In genomic region chr15:102257202-102258075, GRCm38 (mm10) we compare ENCODE assay signal across 8 mouse cellular contexts. TPM values are rescaled to one million over a fixed set of nuclear protein-coding genes. Genes with fewer than 3 reads are reported as not detected.
A peak's percentile ranks its signal among the peaks of the same experiment; 100 is the strongest.
DNase-seq lines count a peak whose midpoint lies in the region; ATAC-seq and TF ChIP-seq lines count a peak whose summit lies in the region.

Gene Rarg, minus strand, starts transcription at chr15:102257517.

- peak within 1 kb of the TSS; percentile 63 for H3K4me3 ChIP-seq in layer of hippocampus, adult 2 months
- peak within 1 kb of the TSS; percentile 67 for H3K4me3 ChIP-seq in forebrain, embryonic 10.5 days

- TF ChIP-seq CTCF in layer of hippocampus, adult 2 months (conservative IDR thresholded peaks at IDR 0.05): no peak

- no peaks in the 10 kb centered on the region for H3K9me3 ChIP-seq in forebrain, embryonic 10.5 days

- peaks cover 66% of the 10 kb centered on the region for H3K27me3 ChIP-seq in forebrain, embryonic 10.5 days (ENCODE audit: poor library complexity, severe bottlenecking)

- ATAC-seq in hematopoietic stem cell, adult 5-6 weeks (replicated peaks in 1 of 2; ENCODE audit: insufficient read depth in 1 of 2, low FRiP score in 2 of 2, low TSS enrichment in 1 of 2, low read depth in 1 of 2, poor library complexity in 2 of 2, severe bottlenecking in 2 of 2): peak; percentile 32 to 40
- ATAC-seq in megakaryocyte-erythroid progenitor cell, adult 5-6 weeks (replicated peaks; ENCODE audit: low FRiP score, low TSS enrichment, poor library complexity, severe bottlenecking): 0 out of 2 replicates have a peak, but pooled peaks have one; percentile 8

- no peak for DNase-seq in layer of hippocampus, adult 2 months (ENCODE audit: low spot score in 2 of 2)
- DNase-seq in layer of hippocampus, postnatal 14 days (ENCODE audit: low spot score in 2 of 2): no peak
- DNase-seq in adrenal gland, adult 8-10 months: no peak
- no peak for DNase-seq in forebrain, embryonic 10.5 days (ENCODE audit: extremely low spot score, low spot score)
- peak; percentile 24 to 37 for DNase-seq in left cerebral cortex, postnatal 25 days (ENCODE audit: low spot score in 2 of 2)
- peak; percentile 59 for DNase-seq in urinary bladder, postnatal 25 days (ENCODE audit: low spot score)

- WGBS in forebrain, embryonic 10.5 days: 2% methylated on average over 45 of the region's 46 CpGs

- H3K27ac ChIP-seq in layer of hippocampus, adult 2 months: peak within 1 kb of the TSS; percentile 90
- H3K27ac ChIP-seq in forebrain, embryonic 10.5 days: peak within 1 kb of the TSS; percentile 86

- peaks cover 61% of the 10 kb centered on the region for H3K4me1 ChIP-seq in forebrain, embryonic 10.5 days

- intact Hi-C loops in left cerebral cortex, postnatal 25 days (cut with DNase I): no loop called here

- H3K36me3 ChIP-seq in forebrain, embryonic 10.5 days (replicated peaks): 0 out of 2 replicates have a peak, but pooled peaks cover 2% of the 10 kb centered on the region

RNA-seq across cellular contexts. Expression of gene Rarg, which starts in this region (rescaled TPM):
- total RNA-seq in layer of hippocampus, adult 2 months (2021): 10 to 100 TPM; 12.2 to 14.1 TPM
- 10 to 100 TPM in 1 of 2 experiments, 1 to 10 TPM in 1; 8.8 to 11.2 TPM for total RNA-seq in layer of hippocampus, postnatal 14 days (2021)
- total RNA-seq in adrenal gland, adult 8-10 months (2022): 10 to 100 TPM; 19.9 to 43.0 (median 34.4) TPM
- 27.5 and 31.3 TPM in 2 replicates for polyA plus RNA-seq in forebrain, embryonic 10.5 days (2016; fragmentation: Nextera tagmentation; extraction: Ambion mirVana)
- total RNA-seq in hematopoietic stem cell, adult 5-6 weeks (2017): 3.6 and 5.6 TPM in 2 replicates
- total RNA-seq in left cerebral cortex, postnatal 25 days (2021): 10 to 100 TPM; 12.7 to 15.4 TPM
- total RNA-seq in megakaryocyte-erythroid progenitor cell, adult 5-6 weeks (2014; fragmentation: Nextera tagmentation): 0.61 and 1.8 TPM in 2 replicates
- total RNA-seq in megakaryocyte-erythroid progenitor cell, adult 5-6 weeks (2017): 1.6 and 6.7 TPM in 2 replicates

Comparison
In these comparisons a context has a peak if more than half of its experiments do, and no peak if none do; other contexts are left out.
1. DNase-seq: peak in left cerebral cortex, postnatal 25 days (2 of 2) and urinary bladder, postnatal 25 days (single experiment); none in layer of hippocampus, adult 2 months (0 of 2), layer of hippocampus, postnatal 14 days (0 of 2), adrenal gland, adult 8-10 months (single experiment) and forebrain, embryonic 10.5 days (single experiment).